Mouse (Mus musculus): ENCODE results near the gene Smad1.

- no peak for TF ChIP-seq CTCF (conservative IDR thresholded peaks at IDR 0.05; ENCODE audit: low read length)
- TF ChIP-seq NANOG (IDR thresholded peaks at IDR 0.05; ENCODE audit: borderline replicate concordance, low read length), result no peak
- no peak for TF ChIP-seq POU5F1 (IDR thresholded peaks at IDR 0.05; ENCODE audit: borderline replicate concordance, low read length)
Measured at GRCm38 (mm10) chr8:79375074-79375774, 24.1 kb downstream of the Smad1 start.

All from E14TG2a.4 (cell line).